Mouse (Mus musculus) thymus, adult 2 months (tissue): Measurements from ENCODE around the gene Itgb6.

Source experiments
- CTCF ChIP-seq: fragments of 200-500 bp; IDR thresholded peaks from 2 replicates; pipeline ENCODE4 v1.5.1; 2012; ENCODE audit warnings: mild to moderate bottlenecking, control low read depth, low read length, moderate library complexity, borderline replicate concordance; ENCODE audit not compliant: control insufficient read depth, poor library complexity, insufficient read depth; ENCODE audit errors: extremely low read depth
- POLR2A ChIP-seq: fragments of 200-500 bp; IDR thresholded peaks from 2 replicates; pipeline ENCODE4 v1.6.1; 2012; ENCODE audit warnings: mild to moderate bottlenecking, low read length, control low read depth, moderate library complexity; ENCODE audit not compliant: control insufficient read depth, poor library complexity, insufficient read depth; ENCODE audit errors: extremely low read depth

GRCm38 (mm10) chr2:60549851-60550250, 172.6 kb downstream of the Itgb6 start:
- no peak for TF ChIP-seq CTCF
- TF ChIP-seq POLR2A: no peak
